Mouse (Mus musculus): Measurements from ENCODE around the gene Gm49361. TPM values are rescaled to one million over a fixed set of nuclear protein-coding genes. Genes with fewer than 3 reads are reported as not detected.
A peak's percentile ranks its signal among the peaks of the same experiment; 100 is the strongest.

The Gm49361 gene
- total RNA-seq, 2 experiments from 2014 or later = 0.36 to 0.50 TPM

- DNase-seq = no peak
These were observed 128.2 kb downstream of the Gm49361 start for GRCm38 (mm10) chr14:57617675-57618074.

DNA sequence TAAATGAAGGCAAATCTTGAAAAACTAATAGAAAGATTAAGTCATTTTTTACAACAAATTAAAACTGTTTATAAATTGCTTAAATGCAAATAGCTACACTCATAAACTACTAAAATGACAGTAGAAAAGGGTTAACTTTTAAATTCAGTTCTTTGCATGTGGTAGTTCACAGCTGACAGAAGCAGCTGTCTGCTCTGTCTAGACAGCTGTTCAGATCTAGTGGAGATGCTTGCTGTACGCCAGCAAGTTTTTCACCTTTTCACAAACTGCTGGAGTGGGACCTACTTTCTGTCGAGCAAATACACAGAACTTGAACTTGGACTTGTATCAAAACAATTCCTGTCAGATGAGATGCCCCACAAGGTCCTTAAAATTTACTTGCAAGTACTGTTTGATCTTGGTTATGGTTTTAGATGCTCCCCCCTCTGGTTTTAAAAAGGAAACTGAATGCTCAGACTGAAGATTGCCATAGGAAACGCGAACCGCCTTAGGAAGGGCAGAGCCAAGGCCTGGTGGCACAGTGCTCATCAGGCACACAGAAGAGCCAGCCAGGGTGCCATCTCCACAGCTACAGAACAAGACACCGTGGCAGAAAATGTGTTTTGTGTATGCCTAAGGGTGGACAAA, 129.5 kb downstream of the Gm49361 start:
- DNase-seq = no peak

DNA sequence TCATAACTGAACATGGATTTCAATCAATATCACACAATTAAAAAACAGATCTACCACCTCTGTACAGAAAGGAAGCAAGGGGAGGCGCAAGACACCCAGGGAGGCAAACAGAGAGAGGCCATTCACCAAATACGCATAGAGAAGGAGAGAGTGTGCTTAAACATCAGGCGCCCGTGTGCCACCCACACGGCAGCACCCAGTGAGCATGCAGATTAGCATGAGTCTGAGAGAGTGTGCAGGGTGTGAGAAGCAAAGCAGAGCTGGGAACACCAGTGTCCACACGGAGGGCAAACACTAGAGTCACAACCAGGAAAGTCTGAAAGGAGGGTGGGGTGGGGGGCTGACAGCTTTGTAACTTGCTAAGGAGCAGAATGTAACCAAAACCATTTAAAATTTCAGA, 130.1 kb downstream of the Gm49361 start:
- no peak for DNase-seq

DNA sequence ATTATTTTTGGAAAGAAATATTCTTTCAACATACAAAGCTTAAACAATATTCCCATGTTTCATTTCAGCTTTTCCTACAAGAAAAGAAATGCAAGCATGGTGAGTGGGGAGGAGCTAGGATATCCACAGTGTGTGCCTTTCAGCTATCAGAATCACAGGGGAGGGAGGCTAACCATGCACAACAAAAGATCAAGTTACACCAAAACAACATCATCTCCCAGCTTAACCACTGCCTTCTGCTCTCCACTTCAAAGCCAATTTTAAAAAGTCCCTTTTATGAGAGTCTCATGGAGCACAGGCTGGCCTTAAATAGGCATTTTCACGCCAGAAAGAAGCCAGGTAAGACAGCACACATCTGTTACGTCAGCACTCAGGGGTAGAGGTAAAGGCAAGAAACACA, 134.9 kb downstream of the Gm49361 start:
- no peak for DNase-seq

GRCm38 (mm10) chr14:57609816-57610329, 136.0 kb downstream of the Gm49361 start:
- no peak for DNase-seq

DNA sequence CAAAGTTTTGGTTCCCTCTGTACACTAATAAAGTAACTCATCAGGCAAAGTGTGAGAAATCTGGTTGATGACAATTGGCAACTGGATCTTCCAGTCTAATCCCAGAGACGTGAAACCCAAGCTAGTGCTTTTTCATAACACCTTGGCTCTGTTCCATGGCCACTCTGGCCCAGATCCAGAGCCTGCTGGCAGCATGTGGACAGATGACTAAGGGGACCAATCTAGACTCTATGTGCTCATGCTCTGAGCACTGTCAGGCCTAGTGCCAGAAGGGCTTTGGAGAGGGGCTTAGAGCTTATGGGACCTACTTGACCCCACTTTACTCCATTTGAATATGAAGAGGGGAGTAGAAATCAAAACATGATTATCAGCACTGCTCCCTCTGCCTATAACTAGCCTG, 138.4 kb downstream of the Gm49361 start:
- peak; percentile 98 for DNase-seq

DNA sequence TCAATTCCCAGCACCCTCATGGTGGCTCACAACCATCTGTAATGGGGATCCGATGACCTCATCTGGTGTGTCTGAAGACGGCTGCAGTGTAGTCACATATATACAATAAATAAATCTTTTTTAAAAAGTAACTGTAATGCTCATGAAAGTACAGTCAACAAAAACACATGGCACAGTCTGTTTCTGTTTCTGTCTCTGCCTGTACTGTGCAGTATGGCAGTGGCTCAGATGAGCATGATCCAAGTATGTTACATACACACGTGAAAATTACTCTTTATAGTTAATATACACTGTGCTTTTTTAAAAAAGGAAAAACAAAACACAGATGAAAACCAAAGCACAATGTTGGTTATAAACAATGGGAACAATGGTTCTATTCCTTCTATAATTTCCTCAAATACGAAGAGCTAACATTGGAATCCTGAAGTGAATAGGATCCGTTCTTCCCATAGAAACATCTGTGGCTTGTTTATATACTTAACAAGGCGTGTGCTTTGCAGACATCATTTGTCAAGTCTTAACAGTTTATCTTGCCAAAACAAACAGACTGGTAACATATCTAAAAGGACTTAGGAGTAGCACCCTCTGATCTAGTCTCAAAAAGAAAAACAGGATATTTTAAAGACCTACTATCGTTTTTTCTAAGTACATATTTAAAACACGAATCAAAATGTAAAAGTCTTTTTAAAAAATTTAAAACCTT, 139.1 kb downstream of the Gm49361 start:
- no peak for DNase-seq

GRCm38 (mm10) chr14:57593279-57593678, 152.6 kb downstream of the Gm49361 start:
- DNase-seq = no peak

Other genes with a start within 250 kb of the Gm49361 start
- gene Il17d, start 221.3 kb downstream of the Gm49361 start, total RNA-seq (2021) = 1 to 10 TPM; 5.6 to 7.0 TPM
- gene Eef1akmt1, start 174.5 kb downstream of the Gm49361 start, total RNA-seq (2021) = 10 to 100 TPM; 29.3 to 30.7 TPM
- 10 to 100 TPM; 19.9 to 21.9 TPM for gene Xpo4, start 80.7 kb downstream of the Gm49361 start, total RNA-seq (2021)
- gene Lats2, start 12.3 kb upstream of the Gm49361 start, total RNA-seq (2021) = 10 to 100 TPM; 53.8 to 56.0 TPM
- gene Sap18, start 52.1 kb upstream of the Gm49361 start, total RNA-seq (2021) = 10 to 100 TPM; 77.1 to 91.9 TPM
- 10 to 100 TPM in 1 of 2 experiments, 1 to 10 TPM in 1; 9.0 to 10.9 TPM for gene Ska3, start 80.1 kb upstream of the Gm49361 start, total RNA-seq (2021)
- 10 to 100 TPM; 67.3 to 84.0 TPM for gene Mrpl57, start 80.1 kb upstream of the Gm49361 start, total RNA-seq (2021)
- gene Zdhhc20, start 144.2 kb upstream of the Gm49361 start, total RNA-seq (2021) = 10 to 100 TPM; 26.2 to 27.7 TPM